Mouse (Mus musculus) 416B (cell line): ENCODE data around the gene Aff3.

Experiments
- DNase-seq: peaks from one replicate; pipeline ENCODE4 v3.0.0; 2011; ENCODE audit warnings: low read depth

The Aff3 gene

GRCm38 (mm10) chr1:38392928-38393327, 271.8 kb downstream of the Aff3 start:
- DNase-seq, result peak; percentile 90

DNA sequence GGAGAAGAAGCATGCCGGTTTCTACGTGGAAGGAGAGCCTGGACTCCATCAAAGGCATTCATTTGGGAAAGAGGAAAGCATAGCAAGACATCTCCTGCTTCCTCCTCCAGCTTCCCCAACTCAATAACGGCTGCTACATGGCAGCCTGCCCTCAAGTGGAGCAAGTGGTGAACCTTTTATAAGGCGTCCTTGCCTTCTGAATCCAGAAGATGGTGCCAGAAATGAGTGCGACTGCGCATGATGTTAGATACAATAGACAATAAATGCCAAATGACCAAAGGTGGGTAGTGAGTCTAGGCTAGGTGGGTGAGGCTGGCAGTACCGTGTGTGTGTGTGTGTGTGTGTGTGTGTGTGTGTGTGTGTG, 273.9 kb downstream of the Aff3 start:
- peak; percentile 46 for DNase-seq

- DNase-seq, result no peak
These were observed 274.4 kb downstream of the Aff3 start for GRCm38 (mm10) chr1:38390235-38390885.

- DNase-seq, result no peak
These were observed 275.2 kb downstream of the Aff3 start for GRCm38 (mm10) chr1:38389576-38389975.

GRCm38 (mm10) chr1:38388466-38388865, 276.3 kb downstream of the Aff3 start:
- DNase-seq, result no peak

DNA sequence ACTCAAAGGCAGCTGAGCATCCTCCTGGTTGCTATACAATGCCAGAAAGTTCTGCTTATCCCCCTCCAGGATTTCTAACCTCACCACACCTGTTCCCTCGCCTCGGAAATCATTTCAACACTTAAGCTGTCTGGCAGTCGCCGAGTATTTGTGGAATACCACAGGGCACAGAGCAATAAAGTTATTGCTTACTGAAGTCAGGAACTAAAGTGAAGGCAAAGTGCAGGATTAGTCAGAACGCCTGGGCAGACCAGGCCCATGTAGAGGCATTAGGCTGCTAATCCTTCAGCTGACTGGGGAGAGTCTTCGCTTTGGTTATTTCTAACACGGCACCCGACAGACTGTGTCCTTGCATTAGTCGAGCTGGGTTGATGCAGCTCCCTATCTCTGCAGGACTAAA, 277.3 kb downstream of the Aff3 start:
- no peak for DNase-seq

DNA sequence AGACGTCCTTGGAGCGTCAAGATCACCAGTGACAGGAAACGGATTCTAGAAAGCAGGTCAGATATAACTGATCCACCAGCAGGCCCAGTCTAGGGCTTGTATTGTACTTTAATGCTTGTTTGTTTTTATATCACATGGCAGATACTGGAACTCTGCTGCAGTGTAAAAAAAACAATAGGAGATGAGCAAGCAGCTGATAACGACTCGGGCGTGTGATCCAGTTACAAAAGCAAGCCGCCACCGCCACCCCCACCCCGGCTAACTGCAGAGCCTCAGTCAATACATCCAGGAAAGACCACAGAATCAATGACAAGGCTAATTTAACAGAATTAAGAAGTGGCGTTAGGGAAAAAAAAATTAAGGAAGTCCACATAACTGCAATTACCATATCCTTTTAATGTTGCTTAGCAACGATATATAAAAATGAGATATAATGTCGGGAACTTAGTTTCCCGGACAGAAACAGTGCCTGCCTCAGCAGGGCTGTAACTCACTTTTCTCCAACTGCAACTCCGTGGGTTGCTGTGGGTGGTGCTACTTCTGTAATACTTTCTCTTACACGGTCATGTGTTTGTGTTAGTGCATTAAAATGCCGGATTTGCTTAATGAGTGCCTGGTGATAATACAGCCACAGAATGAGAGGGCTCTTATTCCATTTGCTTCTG, 280.2 kb downstream of the Aff3 start:
- DNase-seq, result no peak

GRCm38 (mm10) chr1:38384010-38384409, 280.7 kb downstream of the Aff3 start:
- DNase-seq, result no peak

- DNase-seq, result no peak
These were observed 282.1 kb downstream of the Aff3 start for GRCm38 (mm10) chr1:38382683-38383082.

DNA sequence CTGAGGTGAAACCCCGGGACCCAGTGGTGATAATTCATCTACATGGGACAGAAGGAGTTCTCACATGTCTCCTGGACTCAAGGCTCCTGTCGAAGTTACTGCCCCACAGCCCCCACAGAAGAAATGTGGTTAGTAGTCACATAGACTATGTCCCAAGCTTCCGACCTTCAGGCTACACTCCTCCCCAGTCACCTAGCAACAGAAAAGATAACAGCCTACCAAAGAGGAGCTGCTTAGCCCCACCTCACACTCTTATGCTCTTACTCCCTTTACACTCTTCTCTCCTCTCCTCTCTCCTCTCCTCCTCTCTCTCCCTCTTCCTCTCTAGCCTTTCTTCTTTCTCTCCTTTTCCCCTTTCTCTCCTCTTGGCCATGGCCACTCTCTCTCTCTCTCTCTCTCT, 286.8 kb downstream of the Aff3 start:
- DNase-seq, result no peak

GRCm38 (mm10) chr1:38369166-38369565, 295.6 kb downstream of the Aff3 start:
- no peak for DNase-seq

DNA sequence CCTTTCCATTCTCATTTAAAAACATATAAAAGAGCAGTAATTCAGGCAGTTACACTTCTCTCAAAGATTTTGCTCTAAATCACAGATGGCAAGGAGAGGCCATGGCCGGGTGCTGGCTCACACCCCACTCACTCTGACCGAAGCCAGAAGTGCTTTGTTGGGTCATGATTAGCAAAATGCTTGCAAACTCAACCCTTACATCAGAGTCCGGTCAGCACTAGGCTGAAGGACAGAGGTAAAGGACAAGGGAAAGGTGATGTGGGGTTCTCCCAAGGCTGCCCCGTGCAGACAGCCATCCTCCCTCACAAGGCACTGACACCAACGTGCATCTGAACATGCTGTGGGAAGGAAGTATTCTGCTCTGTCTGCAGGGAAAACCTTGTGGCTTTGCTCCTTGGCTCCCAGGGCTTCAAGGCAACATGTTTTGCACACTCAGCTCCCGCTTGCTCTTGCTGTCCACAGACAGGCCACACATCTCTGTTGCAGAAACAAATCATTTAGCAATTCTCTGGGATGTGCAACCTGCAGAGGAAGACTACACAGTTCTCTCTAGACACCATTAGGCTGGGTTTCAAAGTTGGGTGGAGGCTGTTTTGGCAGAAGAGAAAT, 296.6 kb downstream of the Aff3 start:
- no peak for DNase-seq

GRCm38 (mm10) chr1:38367404-38368080, 297.2 kb downstream of the Aff3 start:
- no peak for DNase-seq

- DNase-seq, result no peak
These were observed 300.9 kb downstream of the Aff3 start for GRCm38 (mm10) chr1:38363856-38364255.

DNA sequence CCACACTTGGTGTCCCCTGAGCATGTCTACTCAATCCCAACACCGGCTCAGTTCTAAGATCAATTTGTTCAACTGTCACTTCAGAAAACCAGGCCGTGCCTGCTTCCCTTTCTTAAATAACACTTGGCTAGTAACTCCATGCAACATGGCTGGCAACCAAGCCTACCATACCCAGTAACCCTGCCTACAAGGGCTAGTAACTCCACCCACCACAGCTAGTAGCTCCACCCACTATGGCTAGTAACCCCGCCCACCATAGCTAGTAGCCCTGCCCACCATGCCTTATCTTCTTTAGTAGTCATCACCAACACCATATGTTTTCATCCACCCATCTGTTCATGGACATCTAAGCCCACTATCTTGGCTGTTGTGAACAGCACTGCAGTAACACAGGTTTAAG, 302.5 kb downstream of the Aff3 start:
- DNase-seq, result no peak

GRCm38 (mm10) chr1:38358797-38359349, 305.9 kb downstream of the Aff3 start:
- no peak for DNase-seq

- no peak for DNase-seq
These were observed 306.6 kb downstream of the Aff3 start for GRCm38 (mm10) chr1:38357933-38358796.

GRCm38 (mm10) chr1:38354585-38354984, 310.2 kb downstream of the Aff3 start:
- DNase-seq, result no peak

DNA sequence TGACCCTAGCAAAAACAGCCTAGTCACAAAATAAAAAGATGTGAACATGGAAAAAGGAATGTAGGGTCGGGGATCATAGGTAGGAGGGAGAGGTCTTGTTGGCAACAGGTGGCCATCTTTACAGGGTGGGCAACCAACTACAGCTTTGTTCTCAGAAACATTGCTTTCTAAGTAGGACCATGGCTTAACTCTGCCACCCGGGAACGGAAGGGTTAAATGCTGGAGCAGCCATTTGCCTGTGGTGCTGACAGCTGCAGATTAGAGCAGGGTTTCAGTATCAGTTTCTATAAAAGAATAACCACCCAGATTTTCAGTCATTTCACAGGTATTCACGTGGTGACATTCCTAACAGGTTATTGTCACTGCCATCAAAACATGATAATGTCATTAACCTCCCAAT, 317.4 kb downstream of the Aff3 start:
- no peak for DNase-seq

GRCm38 (mm10) chr1:38334206-38334605, 330.5 kb downstream of the Aff3 start:
- DNase-seq, result no peak

- no peak for DNase-seq
These were observed 331.8 kb downstream of the Aff3 start for GRCm38 (mm10) chr1:38332919-38333318.

DNA sequence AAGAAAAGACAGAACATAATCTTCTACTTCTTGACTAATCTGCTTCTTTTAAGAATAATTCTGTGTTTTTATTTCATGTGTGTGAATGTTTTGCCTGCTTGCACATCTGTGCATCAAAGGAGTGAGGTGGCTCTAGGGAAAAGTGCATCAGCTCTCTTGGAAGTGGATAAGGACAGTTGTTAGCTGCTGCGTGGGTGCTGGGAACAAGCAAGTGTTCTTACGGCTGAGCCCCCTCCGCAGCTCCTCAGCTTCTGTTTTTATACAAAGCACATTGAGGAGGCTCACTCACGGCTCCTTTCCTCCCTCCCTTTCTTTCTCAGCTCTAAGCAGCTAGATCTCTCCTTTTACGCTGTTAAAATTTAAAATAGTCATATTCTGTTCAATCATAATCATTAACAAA, 340.5 kb downstream of the Aff3 start:
- no peak for DNase-seq
